In genomic region chr12:86037235-86037921, GRCm38 (mm10) we compare ENCODE assay signal across 9 mouse cellular contexts. TPM values are rescaled to one million over a fixed set of nuclear protein-coding genes. Genes with fewer than 3 reads are reported as not detected.
A peak's percentile ranks its signal among the peaks of the same experiment; 100 is the strongest.
DNase-seq lines count a peak whose midpoint lies in the region; ATAC-seq and TF ChIP-seq lines count a peak whose summit lies in the region.
"Had no signal": no experiment of that assay in that cellular context is flagged by ENCODE, and none has a peak within 500 bp of the region (broad histone marks: within the 10 kb centered on the region; RNA-seq: fewer than 3 reads in every experiment).

No protein-coding gene starts in this region.

- DNase-seq in gastrocnemius, adult 2 months, result no peak
- DNase-seq in gastrocnemius, adult 8-10 months (ENCODE audit: low spot score in 2 of 2), result no peak
- DNase-seq in ovary, postnatal 10 days (ENCODE audit: low spot score), result peak; percentile 9
- DNase-seq in ovary, postnatal 36 days (ENCODE audit: low spot score), result no peak
- DNase-seq in left cerebral cortex, postnatal 25 days (ENCODE audit: low spot score in 2 of 2), result no peak
- no peak for DNase-seq in testis, postnatal 10 days (ENCODE audit: low spot score)
- DNase-seq in liver, postnatal 0 days, result no peak

- peak overlapping the region; percentile 32; the same call in 1 of the 2 replicates for H3K4me3 ChIP-seq in gastrocnemius, adult 2 months
- no peak overlapping the region for H3K4me3 ChIP-seq in limb, embryonic 15.5 days
- no peak overlapping the region for H3K4me3 ChIP-seq in liver, postnatal 0 days (ENCODE audit: low read depth, low read length)

- no peaks in the 10 kb centered on the region for H3K27me3 ChIP-seq in limb, embryonic 15.5 days
- no peaks in the 10 kb centered on the region for H3K27me3 ChIP-seq in liver, postnatal 0 days (ENCODE audit: insufficient read depth, low read length)

- peak overlapping the region; percentile 66 for H3K27ac ChIP-seq in gastrocnemius, adult 2 months
- peak overlapping the region; percentile 78 for H3K27ac ChIP-seq in limb, embryonic 15.5 days
- H3K27ac ChIP-seq in liver, postnatal 0 days (ENCODE audit: low read depth), result no peak overlapping the region

- no peak for TF ChIP-seq CTCF in gastrocnemius, adult 2 months (IDR thresholded peaks at IDR 0.05)
- no peak for TF ChIP-seq CTCF in liver, postnatal 0 days (IDR thresholded peaks at IDR 0.05; ENCODE audit: low read depth)

- no peak overlapping the region for H3K9ac ChIP-seq in limb, embryonic 15.5 days
- no peak overlapping the region for H3K9ac ChIP-seq in liver, postnatal 0 days (replicated peaks)

- no peaks in the 10 kb centered on the region for H3K9me3 ChIP-seq in limb, embryonic 15.5 days
- no peaks in the 10 kb centered on the region for H3K9me3 ChIP-seq in liver, postnatal 0 days (ENCODE audit: low read length)

- TF ChIP-seq EP300 in liver, postnatal 0 days (IDR thresholded peaks at IDR 0.05; ENCODE audit: low read depth), result no peak

- WGBS in limb, embryonic 15.5 days, result 19% methylated on average over 12 of the region's 12 CpGs
- WGBS in liver, postnatal 0 days (ENCODE audit: insufficient replicate concordance), result 66% methylated on average over 12 of the region's 12 CpGs

- H3K36me3 ChIP-seq in limb, embryonic 15.5 days, result no peaks in the 10 kb centered on the region; the same call in 1 of the 2 replicates
- no peaks in the 10 kb centered on the region for H3K36me3 ChIP-seq in liver, postnatal 0 days (replicated peaks; ENCODE audit: insufficient read depth, low read length)

- ATAC-seq in limb, embryonic 15.5 days (ENCODE audit: insufficient number of reproducible peaks, low FRiP score, low TSS enrichment, low read depth), result peak; percentile 74
- ATAC-seq in liver, postnatal 0 days, result no peak

- peaks cover 19% of the 10 kb centered on the region for H3K4me1 ChIP-seq in limb, embryonic 15.5 days
- H3K4me1 ChIP-seq in liver, postnatal 0 days (ENCODE audit: insufficient read depth), result no peaks in the 10 kb centered on the region

- intact Hi-C loops in gastrocnemius, adult 2 months (cut with DNase I), result no loop called here
- intact Hi-C loops in left cerebral cortex, postnatal 25 days (cut with DNase I), result no loop called here

- H3K4me2 ChIP-seq in limb, embryonic 15.5 days, result peak overlapping the region; percentile 20; the same call in 1 of the 2 replicates
- H3K4me2 ChIP-seq in liver, postnatal 0 days (ENCODE audit: low read depth, low read length), result no peak overlapping the region

RNA-seq across cellular contexts. Expression of gene Tgfb3, which starts 41.5 kb away (rescaled TPM):
- total RNA-seq in gastrocnemius, adult 2 months (2021), result 10 to 100 TPM; 32.2 to 48.0 TPM
- 10 to 100 TPM; 44.0 to 58.3 (median 47.6) TPM for total RNA-seq in gastrocnemius, adult 8-10 months (2022)
- 102 and 104 TPM in 2 replicates for polyA plus RNA-seq in limb, embryonic 15.5 days (2015; fragmentation: Nextera tagmentation; extraction: Ambion mirVana)
- 10 to 100 TPM; 13.9 to 15.2 TPM for total RNA-seq in left cerebral cortex, postnatal 25 days (2021)
- 0.94 and 1.2 TPM in 2 replicates for polyA plus RNA-seq in liver, postnatal 0 days (2015; fragmentation: Nextera tagmentation; extraction: Ambion mirVana)
- total RNA-seq: megakaryocyte, adult 5-6 weeks had no signal

RNA-seq across cellular contexts. Expression of gene Ift43, which starts 45.0 kb away (rescaled TPM):
- 10 to 100 TPM in 1 of 2 experiments, 1 to 10 TPM in 1; 8.4 to 13.6 TPM for total RNA-seq in gastrocnemius, adult 2 months (2021)
- 10 to 100 TPM; 10.5 to 13.4 (median 11.8) TPM for total RNA-seq in gastrocnemius, adult 8-10 months (2022)
- polyA plus RNA-seq in limb, embryonic 15.5 days (2015; fragmentation: Nextera tagmentation; extraction: Ambion mirVana), result 74.7 and 78.3 TPM in 2 replicates
- 10 to 100 TPM; 11.7 to 13.1 TPM for total RNA-seq in left cerebral cortex, postnatal 25 days (2021)
- polyA plus RNA-seq in liver, postnatal 0 days (2015; fragmentation: Nextera tagmentation; extraction: Ambion mirVana), result 8.4 and 8.7 TPM in 2 replicates
